Mouse (Mus musculus): ENCODE measurements around the gene Galnt2.

The Galnt2 gene

GRCm38 (mm10) chr8:124323356-124323755, 92.2 kb downstream of the Galnt2 start:
- no peak for DNase-seq (ENCODE audit: low read depth, low spot score)

- no peak for DNase-seq (ENCODE audit: low read depth, low spot score)
Measured at GRCm38 (mm10) chr8:124328259-124328658, 97.1 kb downstream of the Galnt2 start.

GRCm38 (mm10) chr8:124329690-124330089, 98.5 kb downstream of the Galnt2 start:
- no peak for DNase-seq (ENCODE audit: low read depth, low spot score)

- DNase-seq (ENCODE audit: low read depth, low spot score): no peak
Measured at GRCm38 (mm10) chr8:124330433-124330832, 99.2 kb downstream of the Galnt2 start.

- DNase-seq (ENCODE audit: low read depth, low spot score): no peak
Measured at GRCm38 (mm10) chr8:124331094-124331493, 99.9 kb downstream of the Galnt2 start.

GRCm38 (mm10) chr8:124331706-124332105, 100.5 kb downstream of the Galnt2 start:
- no peak for DNase-seq (ENCODE audit: low read depth, low spot score)

GRCm38 (mm10) chr8:124336302-124336701, 105.1 kb downstream of the Galnt2 start:
- no peak for DNase-seq (ENCODE audit: low read depth, low spot score)

GRCm38 (mm10) chr8:124339742-124340141, 108.6 kb downstream of the Galnt2 start:
- no peak for DNase-seq (ENCODE audit: low read depth, low spot score)

GRCm38 (mm10) chr8:124340360-124341068, 109.3 kb downstream of the Galnt2 start:
- DNase-seq (ENCODE audit: low read depth, low spot score): no peak

- DNase-seq (ENCODE audit: low read depth, low spot score): no peak
Measured at GRCm38 (mm10) chr8:124343151-124343550, 112.0 kb downstream of the Galnt2 start.

GRCm38 (mm10) chr8:124343991-124344390, 112.8 kb downstream of the Galnt2 start:
- DNase-seq (ENCODE audit: low read depth, low spot score): no peak

- DNase-seq (ENCODE audit: low read depth, low spot score): no peak
Measured at GRCm38 (mm10) chr8:124345098-124345497, 113.9 kb downstream of the Galnt2 start.

- peak; percentile 37 for DNase-seq (ENCODE audit: low read depth, low spot score)
Measured at GRCm38 (mm10) chr8:124346852-124347523, 115.8 kb downstream of the Galnt2 start.

- DNase-seq (ENCODE audit: low read depth, low spot score): no peak
Measured at GRCm38 (mm10) chr8:124348087-124348486, 116.9 kb downstream of the Galnt2 start.

GRCm38 (mm10) chr8:124349663-124350062, 118.5 kb downstream of the Galnt2 start:
- DNase-seq (ENCODE audit: low read depth, low spot score): peak; percentile 61

GRCm38 (mm10) chr8:124351636-124352035, 120.4 kb downstream of the Galnt2 start:
- no peak for DNase-seq (ENCODE audit: low read depth, low spot score)

- no peak for DNase-seq (ENCODE audit: low read depth, low spot score)
Measured at GRCm38 (mm10) chr8:124360911-124361310, 129.7 kb downstream of the Galnt2 start.

- no peak for DNase-seq (ENCODE audit: low read depth, low spot score)
Measured at GRCm38 (mm10) chr8:124361773-124362427, 130.7 kb downstream of the Galnt2 start.

- DNase-seq (ENCODE audit: low read depth, low spot score): no peak
Measured at GRCm38 (mm10) chr8:124362589-124362988, 131.4 kb downstream of the Galnt2 start.

- no peak for DNase-seq (ENCODE audit: low read depth, low spot score)
Measured at GRCm38 (mm10) chr8:124363337-124363736, 132.1 kb downstream of the Galnt2 start.

GRCm38 (mm10) chr8:124368213-124368612, 137.0 kb downstream of the Galnt2 start:
- peak; percentile 63 for DNase-seq (ENCODE audit: low read depth, low spot score)

- DNase-seq (ENCODE audit: low read depth, low spot score): no peak
Measured at GRCm38 (mm10) chr8:124370422-124371183, 139.4 kb downstream of the Galnt2 start.

Data from retina, postnatal 7 days (tissue).